Mouse (Mus musculus): ENCODE results near the gene Dnaaf5.
A peak's percentile ranks its signal among the peaks of the same experiment; 100 is the strongest.

Dnaaf5 gene

DNA sequence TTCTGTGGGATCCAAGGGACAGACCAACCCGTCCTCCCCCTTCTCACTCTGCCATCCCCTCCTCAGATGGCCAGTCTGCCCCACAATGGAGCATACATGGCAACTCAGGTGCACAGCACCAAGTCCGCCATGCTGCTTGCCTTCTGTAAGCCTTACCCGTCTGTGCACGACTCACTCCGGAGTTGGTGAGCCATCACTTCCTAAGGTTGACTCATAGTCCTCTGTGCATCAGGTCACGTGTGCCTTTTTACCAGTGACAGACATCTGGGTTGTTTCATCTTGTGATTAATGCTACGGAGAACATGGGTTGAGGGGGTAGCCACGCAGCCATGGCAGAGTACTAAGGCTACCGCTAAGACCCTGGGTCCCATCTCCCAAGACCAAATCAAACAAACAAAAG lies 9.4 kb upstream of the Dnaaf5 start:
- no peak for DNase-seq (ENCODE audit: inconsistent age in 2 of 2, low spot score in 1 of 2)

GRCm38 (mm10) chr5:139141326-139141725 lies 8.7 kb upstream of the Dnaaf5 start:
- no peak for DNase-seq (ENCODE audit: inconsistent age in 2 of 2, low spot score in 1 of 2)

DNA sequence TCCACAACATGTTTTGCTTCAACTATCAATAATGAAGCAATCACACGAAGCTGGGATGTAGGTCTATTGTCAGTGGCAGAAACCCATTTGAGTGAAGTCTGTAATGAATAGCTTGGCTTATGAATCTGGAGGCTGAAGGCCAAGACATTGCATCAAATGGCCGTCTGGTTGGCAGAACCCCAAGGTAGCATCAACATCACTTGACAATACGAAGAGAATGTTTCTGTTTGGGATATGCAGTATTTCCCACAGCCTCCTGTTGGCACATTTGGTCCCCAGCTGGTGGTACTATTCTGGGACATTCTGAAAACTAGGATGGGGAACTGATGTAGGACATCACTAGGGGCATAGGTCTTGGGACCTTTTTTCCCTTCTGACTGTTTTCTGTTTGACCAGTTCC lies 6.1 kb upstream of the Dnaaf5 start:
- peak in 1 of 2 experiments; percentile 37 for DNase-seq (ENCODE audit: inconsistent age in 2 of 2, low spot score in 1 of 2)

GRCm38 (mm10) chr5:139145726-139146125 lies 4.3 kb upstream of the Dnaaf5 start:
- no peak for DNase-seq (ENCODE audit: inconsistent age in 2 of 2, low spot score in 1 of 2)

- peak; percentile 48 to 73 for DNase-seq (ENCODE audit: inconsistent age in 2 of 2, low spot score in 1 of 2)
Observed at GRCm38 (mm10) chr5:139146476-139147075, 3.4 kb upstream of the Dnaaf5 start.

- DNase-seq (ENCODE audit: inconsistent age in 2 of 2, low spot score in 1 of 2), result no peak
Observed at GRCm38 (mm10) chr5:139147178-139148078, 2.6 kb upstream of the Dnaaf5 start.

- DNase-seq (ENCODE audit: inconsistent age in 2 of 2, low spot score in 1 of 2), result no peak
Observed at GRCm38 (mm10) chr5:139149006-139149672, 884 bp upstream of the Dnaaf5 start.

DNA sequence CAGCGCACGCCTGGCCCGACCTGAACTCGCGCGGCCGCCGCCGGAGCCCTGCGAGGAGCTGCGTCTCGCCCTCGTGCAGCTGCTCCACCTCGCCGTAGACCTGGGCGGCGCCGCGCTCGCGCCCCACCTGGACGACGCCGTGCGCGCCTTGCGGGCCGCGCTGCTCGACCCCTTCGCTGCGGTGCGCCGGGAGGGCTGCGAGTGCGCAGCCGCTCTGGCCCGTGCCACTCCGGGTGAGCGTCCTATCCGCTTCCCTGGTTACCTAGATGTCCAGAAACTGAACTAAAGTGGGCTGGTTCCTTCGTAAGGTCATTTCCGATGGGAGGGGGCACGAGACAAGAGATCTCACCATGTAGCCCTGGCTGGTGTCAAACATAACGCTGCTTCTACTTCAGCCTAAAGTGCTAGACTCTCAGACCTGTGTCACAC lies 594 bp downstream of the Dnaaf5 start:
- DNase-seq (ENCODE audit: inconsistent age in 2 of 2, low spot score in 1 of 2), result peak in 1 of 2 experiments; percentile 44

DNA sequence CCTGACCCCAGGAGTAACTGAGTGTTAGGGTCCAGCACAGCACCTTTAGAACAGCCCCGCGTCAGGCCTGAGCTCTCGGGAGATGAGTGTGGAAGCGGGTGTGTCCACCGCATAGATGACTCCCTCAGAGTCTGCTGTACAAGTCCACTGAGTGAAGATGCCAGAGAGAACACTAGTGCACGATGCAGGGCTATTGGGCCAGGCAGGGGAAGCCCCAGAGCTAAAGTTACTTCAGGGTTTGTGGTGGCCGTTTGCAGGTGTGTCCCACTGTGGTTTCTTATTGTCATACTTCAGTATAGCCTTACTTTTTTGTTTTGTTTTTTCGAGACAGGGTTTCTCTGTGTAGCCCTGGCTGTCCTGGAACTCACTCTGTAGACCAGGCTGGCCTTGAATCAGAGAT lies 10.9 kb downstream of the Dnaaf5 start:
- DNase-seq (ENCODE audit: inconsistent age in 2 of 2, low spot score in 1 of 2), result no peak

GRCm38 (mm10) chr5:139161632-139162031 lies 11.6 kb downstream of the Dnaaf5 start:
- no peak for DNase-seq (ENCODE audit: inconsistent age in 2 of 2, low spot score in 1 of 2)

GRCm38 (mm10) chr5:139166781-139167361 lies 16.8 kb downstream of the Dnaaf5 start:
- DNase-seq (ENCODE audit: inconsistent age in 2 of 2, low spot score in 1 of 2), result no peak

GRCm38 (mm10) chr5:139167548-139167947 lies 17.5 kb downstream of the Dnaaf5 start:
- DNase-seq (ENCODE audit: inconsistent age in 2 of 2, low spot score in 1 of 2), result no peak

DNA sequence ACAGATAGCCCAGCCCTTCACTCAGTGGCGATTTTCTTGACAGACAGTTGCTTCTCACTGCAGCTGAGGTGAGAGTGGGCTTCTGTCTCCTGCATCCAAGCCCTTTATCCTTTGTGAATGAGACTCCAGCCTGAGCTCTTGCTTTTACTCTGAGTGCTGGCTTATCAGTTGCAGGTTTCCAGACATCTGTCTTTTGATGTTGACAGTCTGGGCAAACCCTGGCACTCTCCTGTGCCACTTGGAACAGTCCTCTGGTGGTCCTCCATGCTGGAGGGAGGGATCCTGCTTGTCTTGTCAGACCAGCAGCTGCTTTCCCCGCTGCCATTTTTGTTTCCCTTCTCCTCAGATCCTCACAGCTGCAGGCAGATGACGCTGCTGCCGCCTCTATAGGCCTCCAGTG lies 21.9 kb downstream of the Dnaaf5 start:
- DNase-seq (ENCODE audit: inconsistent age in 2 of 2, low spot score in 1 of 2), result no peak

DNA sequence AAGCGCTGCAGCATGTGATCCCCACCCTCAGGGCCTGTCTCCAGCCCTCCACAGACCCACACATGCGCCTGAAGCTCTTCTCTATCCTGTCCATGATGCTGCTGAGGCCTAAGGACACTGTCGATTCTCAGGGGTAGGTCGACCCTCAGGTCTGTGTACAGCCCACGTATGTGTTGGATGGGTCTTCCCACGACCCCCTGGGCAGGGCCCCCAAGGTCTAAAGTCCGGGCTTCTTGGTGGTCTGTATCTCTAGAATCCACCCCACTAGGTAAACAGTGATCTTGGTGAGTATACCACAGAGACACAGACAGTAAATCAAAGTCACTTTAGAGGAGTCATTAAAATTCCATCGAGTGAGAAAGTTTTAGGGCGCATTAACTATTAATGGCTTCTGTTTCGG lies 24.1 kb downstream of the Dnaaf5 start:
- DNase-seq (ENCODE audit: inconsistent age in 2 of 2, low spot score in 1 of 2), result no peak

DNA sequence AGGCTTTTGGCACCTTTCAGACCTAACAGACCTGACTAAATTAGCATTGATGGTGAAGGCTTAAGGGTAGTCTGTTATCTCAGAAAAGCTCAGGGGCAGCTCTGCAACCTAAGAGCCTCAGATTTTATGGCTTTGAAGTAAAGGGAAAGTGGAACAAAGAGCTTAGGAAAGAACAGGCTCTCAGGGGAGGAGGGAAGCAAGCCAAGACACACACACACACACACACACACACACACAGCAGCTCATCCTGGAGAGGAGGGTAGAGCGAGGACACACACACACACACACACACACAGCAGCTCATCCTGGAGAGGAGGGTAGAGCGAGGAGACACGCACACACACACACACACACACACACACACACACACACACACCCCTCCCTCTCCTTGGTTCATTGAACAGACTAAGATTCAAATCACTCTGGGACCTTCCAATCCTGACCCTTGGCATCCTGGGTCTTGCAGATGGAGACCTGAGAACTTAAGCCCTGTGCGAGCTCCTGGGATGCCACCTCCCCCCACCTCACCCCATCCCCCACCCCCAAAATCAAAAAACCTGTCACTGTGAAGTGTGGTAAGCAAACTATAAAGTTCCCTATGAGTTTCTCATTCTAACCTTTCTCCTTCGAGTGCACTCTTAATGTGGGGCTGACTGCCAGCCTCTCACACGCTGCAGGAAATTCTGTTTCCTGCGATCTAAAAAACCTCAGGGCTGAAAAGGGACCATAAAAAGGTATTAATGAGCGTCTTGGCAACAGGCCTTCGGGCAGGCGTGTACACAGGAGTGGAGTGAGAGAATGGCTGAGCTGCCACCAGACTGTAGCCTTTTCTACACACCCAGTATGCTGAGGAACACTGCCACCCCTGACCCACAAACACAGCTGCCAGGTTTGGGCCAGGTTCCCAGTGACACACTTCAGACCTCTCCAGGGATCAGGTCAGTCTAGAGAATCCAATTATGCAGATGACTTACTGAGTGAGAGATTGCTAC lies 24.8 kb downstream of the Dnaaf5 start:
- peak; percentile 43 to 78 for DNase-seq (ENCODE audit: inconsistent age in 2 of 2, low spot score in 1 of 2)

DNA sequence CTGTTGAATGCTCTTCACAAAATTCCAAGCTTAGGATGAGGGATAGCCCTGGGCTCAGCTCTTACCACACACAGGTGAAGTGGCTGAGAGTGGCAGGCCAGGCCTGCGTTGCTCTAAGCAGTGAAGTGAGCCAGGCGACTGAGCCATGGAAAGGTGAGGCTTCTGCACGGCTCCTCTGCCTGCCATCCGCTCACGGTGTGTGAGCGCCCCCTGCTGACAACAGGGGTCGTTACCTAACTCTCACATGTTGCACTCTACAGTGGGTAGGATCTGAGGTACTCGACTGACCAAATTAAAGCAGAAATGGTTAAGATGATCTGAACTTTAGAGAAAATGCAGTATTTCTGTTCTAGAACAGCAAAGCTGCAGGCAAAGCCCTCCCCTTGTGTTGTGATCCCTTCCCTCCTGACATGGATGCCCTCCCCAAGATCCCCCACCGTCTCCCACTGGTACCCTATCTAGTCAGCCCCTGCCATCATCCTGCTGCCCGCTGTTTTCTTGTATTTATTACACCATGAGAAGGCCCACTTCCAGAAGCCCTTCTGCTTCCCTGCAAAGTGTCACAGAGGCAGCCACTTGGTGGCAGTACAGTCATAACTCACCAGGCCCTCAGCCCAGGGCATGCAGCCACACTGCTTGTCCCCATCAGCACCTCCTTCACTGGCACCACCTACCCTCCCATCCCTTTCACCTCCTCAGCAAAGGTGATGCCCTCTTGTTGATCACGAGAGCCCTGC lies 29.0 kb downstream of the Dnaaf5 start:
- peak; percentile 78 to 91 for DNase-seq (ENCODE audit: inconsistent age in 2 of 2, low spot score in 1 of 2)

GRCm38 (mm10) chr5:139183131-139183530 lies 33.1 kb downstream of the Dnaaf5 start:
- no peak for DNase-seq (ENCODE audit: inconsistent age in 2 of 2, low spot score in 1 of 2)

- DNase-seq (ENCODE audit: inconsistent age in 2 of 2, low spot score in 1 of 2), result peak; percentile 64 to 73
Observed at GRCm38 (mm10) chr5:139183601-139184000, 33.6 kb downstream of the Dnaaf5 start.

- no peak for DNase-seq (ENCODE audit: inconsistent age in 2 of 2, low spot score in 1 of 2)
Observed at GRCm38 (mm10) chr5:139184897-139185296, 34.9 kb downstream of the Dnaaf5 start.

DNA sequence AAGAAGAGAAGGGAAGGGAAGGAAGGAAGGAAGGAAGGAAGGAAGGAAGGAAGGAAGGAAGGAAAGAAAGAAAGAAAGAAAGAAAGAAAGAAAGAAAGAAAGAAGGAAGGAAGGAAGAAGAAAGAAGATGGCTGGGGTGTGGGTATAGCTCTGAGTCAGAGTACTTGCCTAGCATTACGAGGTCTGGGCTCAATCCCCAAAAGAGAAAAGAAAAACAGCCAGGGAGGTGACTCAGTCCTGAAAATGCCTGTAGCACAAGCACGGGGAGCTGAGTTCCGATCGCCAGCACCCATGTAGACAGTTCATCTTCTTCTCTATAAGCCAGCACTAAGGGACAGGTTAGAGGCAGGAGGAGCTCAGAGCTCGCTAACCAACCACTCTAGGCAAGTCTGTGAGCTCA lies 39.7 kb downstream of the Dnaaf5 start:
- no peak for DNase-seq (ENCODE audit: inconsistent age in 2 of 2, low spot score in 1 of 2)
